Mouse (Mus musculus): ENCODE measurements at regions not wholly inside any gene's neighbourhood (a gene's known extent, or its start where the extent isn't known, plus 50 kb on each side); places are given as distances from the start of the nearest gene placed in this dataset.

DNA sequence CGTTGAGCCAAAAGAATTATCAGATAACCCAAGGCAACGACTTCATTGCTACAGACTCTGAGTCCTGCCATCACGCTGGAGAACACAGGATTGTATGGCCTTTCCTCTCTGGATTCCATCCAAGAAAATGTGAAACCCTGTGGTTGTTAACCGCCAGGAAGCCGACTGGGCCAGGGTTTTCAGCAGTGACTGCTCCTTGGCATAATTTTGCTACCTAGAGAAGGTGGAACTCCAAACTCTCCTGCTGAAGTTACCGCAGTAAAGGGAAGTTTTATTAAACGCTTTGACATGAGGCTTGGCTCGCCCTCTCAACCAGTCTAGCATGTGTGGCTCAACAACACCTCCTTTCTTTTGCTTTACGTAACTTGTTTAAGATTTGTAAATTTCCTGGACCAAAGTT is 116.9 kb downstream of the Wif1 start:
- H3K9me3 ChIP-seq (ENCODE audit: control insufficient read depth, low read length) = no peaks in the 10 kb centered on the region
- H3K4me1 ChIP-seq (replicated peaks; ENCODE audit: control insufficient read depth, insufficient read depth) = no peaks in the 10 kb centered on the region
- no peak overlapping the region for H3K9ac ChIP-seq (ENCODE audit: low read length)
- H3K27ac ChIP-seq (replicated peaks) = no peak overlapping the region
- H3K4me2 ChIP-seq (replicated peaks; ENCODE audit: low read depth) = no peak overlapping the region
- no peak for DNase-seq (ENCODE audit: low spot score)
- H3K27me3 ChIP-seq (ENCODE audit: control insufficient read depth, insufficient read depth, low read length) = no peaks in the 10 kb centered on the region
- H3K4me3 ChIP-seq (ENCODE audit: low read depth, low read length) = no peak overlapping the region
- ATAC-seq (ENCODE audit: low FRiP score, low TSS enrichment) = no peak
- 62% methylated on average over 9 of the region's 9 CpGs for WGBS
- no peaks in the 10 kb centered on the region for H3K36me3 ChIP-seq (ENCODE audit: control insufficient read depth, insufficient read depth, low read length)
- TF ChIP-seq CTCF (IDR thresholded peaks at IDR 0.05; ENCODE audit: low read depth) (no peak), EP300 (optimal IDR thresholded peaks at IDR 0.05) (no peak)

DNA sequence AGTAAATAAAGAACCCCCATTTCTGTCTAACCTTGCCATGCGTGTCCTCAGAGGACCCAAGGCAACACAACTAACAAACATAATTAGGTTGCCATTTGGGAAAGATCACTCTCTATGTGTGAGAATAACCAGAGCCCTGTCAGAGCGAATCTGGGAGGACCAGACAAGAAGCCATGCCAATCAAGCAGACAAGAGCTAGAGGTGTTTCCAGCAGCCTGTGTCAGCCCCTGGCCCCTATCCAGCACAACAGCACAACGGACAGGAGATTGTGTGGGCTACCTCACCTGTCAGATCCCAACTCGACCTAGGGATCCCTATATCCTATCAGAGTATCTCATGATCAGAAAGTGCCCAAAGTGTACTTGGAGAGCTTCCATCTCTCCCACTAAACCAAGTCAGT is 119.9 kb downstream of the Wif1 start:
- no peaks in the 10 kb centered on the region for H3K27me3 ChIP-seq (ENCODE audit: control insufficient read depth, insufficient read depth, low read length)
- no peak overlapping the region for H3K27ac ChIP-seq (replicated peaks)
- no peaks in the 10 kb centered on the region for H3K36me3 ChIP-seq (ENCODE audit: control insufficient read depth, insufficient read depth, low read length)
- TF ChIP-seq EP300 (optimal IDR thresholded peaks at IDR 0.05) = no peak
- TF ChIP-seq CTCF (IDR thresholded peaks at IDR 0.05; ENCODE audit: low read depth) = no peak
- no peak overlapping the region for H3K4me3 ChIP-seq (ENCODE audit: low read depth, low read length)
- no peak overlapping the region for H3K9ac ChIP-seq (ENCODE audit: low read length)
- ATAC-seq (ENCODE audit: low FRiP score, low TSS enrichment) (no peak), DNase-seq (ENCODE audit: low spot score) (no peak)
- 65% methylated on average over 4 of the region's 4 CpGs for WGBS
- H3K4me2 ChIP-seq (replicated peaks; ENCODE audit: low read depth) = no peak overlapping the region
- H3K4me1 ChIP-seq (replicated peaks; ENCODE audit: control insufficient read depth, insufficient read depth) = no peaks in the 10 kb centered on the region
- H3K9me3 ChIP-seq (ENCODE audit: control insufficient read depth, low read length) = no peaks in the 10 kb centered on the region

DNA sequence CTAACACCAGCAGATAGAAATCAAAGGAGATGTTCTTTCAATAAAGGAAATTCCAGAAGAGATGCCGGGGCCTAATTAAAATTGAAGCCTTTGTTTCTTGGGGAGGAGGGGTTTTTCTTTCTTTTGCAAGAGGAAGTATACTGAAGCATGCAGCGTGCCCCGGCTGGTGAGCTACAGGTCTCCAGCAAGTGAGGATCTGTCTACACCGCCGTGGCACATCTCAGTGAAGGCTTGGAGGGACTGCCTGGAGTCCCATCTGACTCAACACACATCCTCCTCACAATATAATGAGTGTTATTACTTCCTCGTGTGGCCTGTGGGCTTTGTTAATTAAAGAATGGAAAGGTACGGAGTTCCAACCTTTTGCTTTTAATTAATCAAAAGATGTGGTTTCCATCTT is 126.7 kb downstream of the Wif1 start:
- H3K9me3 ChIP-seq (ENCODE audit: control insufficient read depth, low read length) = no peaks in the 10 kb centered on the region
- no peak for TF ChIP-seq EP300 (optimal IDR thresholded peaks at IDR 0.05)
- H3K27me3 ChIP-seq (ENCODE audit: control insufficient read depth, insufficient read depth, low read length) = no peaks in the 10 kb centered on the region
- 61% methylated on average over 7 of the region's 7 CpGs for WGBS
- H3K9ac ChIP-seq (ENCODE audit: low read length) = no peak overlapping the region
- DNase-seq (ENCODE audit: low spot score) (no peak), ATAC-seq (ENCODE audit: low FRiP score, low TSS enrichment) (no peak)
- H3K4me2 ChIP-seq (replicated peaks; ENCODE audit: low read depth) = no peak overlapping the region
- no peak overlapping the region for H3K27ac ChIP-seq (replicated peaks)
- H3K36me3 ChIP-seq (ENCODE audit: control insufficient read depth, insufficient read depth, low read length) = no peaks in the 10 kb centered on the region
- no peaks in the 10 kb centered on the region for H3K4me1 ChIP-seq (replicated peaks; ENCODE audit: control insufficient read depth, insufficient read depth)
- no peak overlapping the region for H3K4me3 ChIP-seq (ENCODE audit: low read depth, low read length)

DNA sequence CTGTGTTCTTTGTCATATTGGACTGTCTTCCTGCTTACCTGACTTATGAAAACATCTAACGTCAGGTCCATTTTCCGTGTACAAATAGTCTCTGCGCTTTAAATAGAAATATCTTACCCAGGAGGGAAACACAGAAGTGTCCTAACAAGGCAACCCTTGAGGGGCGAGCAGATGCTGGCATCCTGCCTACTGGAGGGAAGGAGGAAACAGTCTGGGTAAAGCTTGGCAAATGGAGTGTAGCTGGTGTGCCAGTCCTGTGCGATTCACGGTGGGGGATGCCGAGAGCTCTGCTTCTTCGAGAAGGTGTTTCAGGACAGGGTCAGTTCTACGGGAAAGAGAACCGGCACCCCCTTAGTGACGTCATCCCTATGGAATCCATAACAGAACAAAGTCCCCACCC is 127.4 kb downstream of the Wif1 start:
- WGBS = 61% methylated on average over 11 of the region's 11 CpGs
- no peak overlapping the region for H3K27ac ChIP-seq (replicated peaks)
- H3K9ac ChIP-seq (ENCODE audit: low read length) = no peak overlapping the region
- no peak overlapping the region for H3K4me3 ChIP-seq (ENCODE audit: low read depth, low read length)
- TF ChIP-seq CTCF (IDR thresholded peaks at IDR 0.05; ENCODE audit: low read depth) = no peak
- no peak for TF ChIP-seq EP300 (optimal IDR thresholded peaks at IDR 0.05)
- H3K36me3 ChIP-seq (ENCODE audit: control insufficient read depth, insufficient read depth, low read length) = no peaks in the 10 kb centered on the region
- H3K27me3 ChIP-seq (ENCODE audit: control insufficient read depth, insufficient read depth, low read length) = no peaks in the 10 kb centered on the region
- DNase-seq (ENCODE audit: low spot score) (no peak), ATAC-seq (ENCODE audit: low FRiP score, low TSS enrichment) (no peak)
- no peaks in the 10 kb centered on the region for H3K4me1 ChIP-seq (replicated peaks; ENCODE audit: control insufficient read depth, insufficient read depth)
- no peaks in the 10 kb centered on the region for H3K9me3 ChIP-seq (ENCODE audit: control insufficient read depth, low read length)
- H3K4me2 ChIP-seq (replicated peaks; ENCODE audit: low read depth) = no peak overlapping the region

DNA sequence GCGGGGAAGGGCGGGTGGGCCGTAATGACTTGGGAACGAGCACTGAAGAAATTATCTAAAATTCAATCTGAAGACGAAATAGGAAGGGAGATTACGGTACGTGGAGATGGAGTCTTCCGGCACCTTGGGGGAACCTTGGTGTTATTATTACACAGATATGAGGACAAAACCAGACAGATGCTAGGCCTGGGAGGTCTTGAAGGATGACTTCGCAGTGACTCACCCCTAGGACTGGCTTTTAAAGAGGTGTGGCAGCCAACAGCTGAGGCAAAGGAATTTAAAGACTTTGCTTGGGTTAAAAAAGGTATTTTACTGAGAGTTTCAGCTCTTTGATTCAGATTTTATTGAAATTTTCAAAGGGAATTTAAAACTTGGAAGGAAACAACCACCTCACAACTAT is 140.3 kb downstream of the Wif1 start:
- no peak for ATAC-seq (ENCODE audit: low FRiP score, low TSS enrichment)
- no peaks in the 10 kb centered on the region for H3K9me3 ChIP-seq (ENCODE audit: control insufficient read depth, low read length)
- H3K36me3 ChIP-seq (ENCODE audit: control insufficient read depth, insufficient read depth, low read length) = no peaks in the 10 kb centered on the region
- H3K4me2 ChIP-seq (replicated peaks; ENCODE audit: low read depth) = no peak overlapping the region
- no peak overlapping the region for H3K9ac ChIP-seq (ENCODE audit: low read length)
- no peak for DNase-seq (ENCODE audit: low spot score)
- H3K27ac ChIP-seq (replicated peaks) = no peak overlapping the region
- no peaks in the 10 kb centered on the region for H3K27me3 ChIP-seq (ENCODE audit: control insufficient read depth, insufficient read depth, low read length)
- no peak overlapping the region for H3K4me3 ChIP-seq (ENCODE audit: low read depth, low read length)
- WGBS = 83% methylated on average over 9 of the region's 9 CpGs
- TF ChIP-seq EP300 (optimal IDR thresholded peaks at IDR 0.05) (no peak), CTCF (IDR thresholded peaks at IDR 0.05; ENCODE audit: low read depth) (no peak)
- H3K4me1 ChIP-seq (replicated peaks; ENCODE audit: control insufficient read depth, insufficient read depth) = no peaks in the 10 kb centered on the region

DNA sequence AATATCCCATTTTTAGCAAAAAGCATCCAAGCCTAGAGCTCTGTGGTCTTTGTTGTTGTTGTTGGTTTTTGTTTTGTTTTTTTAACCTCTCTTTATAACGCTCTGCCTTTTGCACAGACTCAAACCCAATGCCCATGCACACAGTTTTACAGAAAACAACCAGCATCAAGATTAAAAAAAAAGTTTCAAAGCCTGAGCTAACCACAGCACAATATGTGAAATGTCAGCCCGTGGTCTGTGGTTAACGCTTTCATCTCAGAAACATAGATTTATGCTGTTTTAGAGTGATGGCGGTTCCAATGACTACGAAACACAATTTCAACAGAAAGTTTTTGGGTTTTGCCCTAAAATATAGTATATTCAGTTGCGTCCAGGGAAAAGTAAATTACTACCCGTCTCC is 155.4 kb downstream of the Wif1 start:
- 88% methylated on average over 7 of the region's 7 CpGs for WGBS
- Histone ChIP-seq H3K9me3 (ENCODE audit: control insufficient read depth, low read length) (no peaks in the 10 kb centered on the region), H3K36me3 (ENCODE audit: control insufficient read depth, insufficient read depth, low read length) (no peaks in the 10 kb centered on the region), H3K9ac (ENCODE audit: low read length) (no peak overlapping the region), H3K27ac (replicated peaks) (no peak overlapping the region), H3K27me3 (ENCODE audit: control insufficient read depth, insufficient read depth, low read length) (no peaks in the 10 kb centered on the region), H3K4me1 (replicated peaks; ENCODE audit: control insufficient read depth, insufficient read depth) (no peaks in the 10 kb centered on the region), H3K4me3 (ENCODE audit: low read depth, low read length) (no peak overlapping the region), H3K4me2 (replicated peaks; ENCODE audit: low read depth) (no peak overlapping the region)
- TF ChIP-seq CTCF (IDR thresholded peaks at IDR 0.05; ENCODE audit: low read depth) (no peak), EP300 (optimal IDR thresholded peaks at IDR 0.05) (no peak)
- no peak for ATAC-seq (ENCODE audit: low FRiP score, low TSS enrichment)
- no peak for DNase-seq (ENCODE audit: low spot score)
